Mouse (Mus musculus) urinary bladder, postnatal 36 days (tissue): ENCODE measurements around the gene Esrp2.
A peak's percentile ranks its signal among the peaks of the same experiment; 100 is the strongest.

Experiments
- DNase-seq, 2 experiments: peaks; one replicate each; pipeline ENCODE4 v3.0.0; 2022; ENCODE audit warnings: low spot score in 2 of 2, mixed read lengths in 1 of 2

Esrp2 gene

DNA sequence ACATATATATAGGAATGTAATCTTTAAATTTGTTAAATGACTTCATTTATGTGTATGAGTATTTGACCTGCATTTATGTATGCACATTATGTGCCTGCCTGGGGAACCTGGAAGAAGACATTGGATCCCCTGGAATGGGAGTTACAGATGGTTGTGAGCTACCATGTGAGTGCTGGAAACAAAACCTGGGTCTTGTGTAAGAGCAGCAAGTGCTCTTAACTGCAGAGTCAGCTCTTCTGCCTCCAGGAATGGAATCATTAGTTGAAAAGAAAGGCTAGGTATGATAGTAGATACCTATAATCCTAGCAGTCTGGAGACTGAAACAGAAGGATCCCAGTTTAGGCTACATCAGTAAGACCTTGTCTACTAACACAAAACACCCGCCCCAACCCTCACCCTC lies 10.7 kb downstream of the Esrp2 start:
- no peak for DNase-seq

DNA sequence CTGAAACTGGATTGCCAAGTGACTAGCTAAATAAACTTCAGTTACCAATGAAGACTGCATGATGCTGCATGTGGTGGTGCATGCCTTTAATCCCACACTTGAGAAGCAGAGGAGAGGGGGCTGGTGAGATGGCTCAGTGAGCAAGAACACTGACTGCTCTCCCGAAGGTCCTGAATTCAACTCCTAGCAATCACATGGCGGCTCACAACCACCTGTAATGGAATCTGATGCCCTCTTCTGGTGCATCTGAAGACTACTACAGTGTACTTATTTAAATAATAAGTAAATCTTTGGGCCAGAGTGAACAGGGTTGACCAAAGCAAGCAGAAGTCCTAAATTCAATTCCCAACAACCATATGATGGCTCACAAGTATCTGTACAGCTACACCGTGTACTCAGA lies 13.3 kb downstream of the Esrp2 start:
- DNase-seq: no peak

DNA sequence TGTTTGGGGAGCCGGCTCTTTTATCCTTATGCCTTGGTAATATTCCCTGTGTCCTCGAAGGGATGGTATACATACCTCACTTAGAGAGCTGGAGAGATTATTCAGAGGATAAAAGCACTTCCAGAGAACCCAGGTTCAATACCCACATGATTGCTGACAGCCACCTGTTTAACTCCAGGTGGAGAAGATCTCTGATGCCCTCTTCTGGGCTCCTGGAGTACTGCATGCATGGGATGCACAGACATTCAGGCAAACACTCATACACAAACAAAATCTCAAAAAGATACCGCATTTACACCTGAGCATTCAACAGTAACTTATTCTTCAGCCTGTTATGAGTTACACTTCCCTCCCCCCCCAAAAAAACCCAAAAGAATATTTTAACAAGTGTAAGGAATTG lies 20.9 kb downstream of the Esrp2 start:
- no peak for DNase-seq

DNA sequence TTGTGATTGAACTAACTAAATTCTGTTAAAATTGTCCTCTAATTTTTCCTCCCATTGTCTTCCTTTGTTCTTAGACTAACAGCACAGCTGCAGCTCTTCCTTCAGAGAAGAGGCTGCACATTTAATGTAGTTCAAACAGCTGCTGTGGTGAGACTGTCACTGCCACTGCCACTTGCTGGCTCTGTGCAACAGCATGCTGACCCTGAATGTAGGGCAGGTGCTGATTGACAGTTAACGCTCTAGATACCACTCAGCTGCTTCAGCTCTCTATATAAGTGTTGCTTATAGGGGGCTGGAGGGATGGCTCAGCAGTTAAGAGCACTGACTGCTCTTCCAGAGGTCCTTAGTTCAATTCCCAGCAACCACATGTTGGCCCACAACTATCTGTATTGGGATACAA lies 24.3 kb downstream of the Esrp2 start:
- no peak for DNase-seq

DNA sequence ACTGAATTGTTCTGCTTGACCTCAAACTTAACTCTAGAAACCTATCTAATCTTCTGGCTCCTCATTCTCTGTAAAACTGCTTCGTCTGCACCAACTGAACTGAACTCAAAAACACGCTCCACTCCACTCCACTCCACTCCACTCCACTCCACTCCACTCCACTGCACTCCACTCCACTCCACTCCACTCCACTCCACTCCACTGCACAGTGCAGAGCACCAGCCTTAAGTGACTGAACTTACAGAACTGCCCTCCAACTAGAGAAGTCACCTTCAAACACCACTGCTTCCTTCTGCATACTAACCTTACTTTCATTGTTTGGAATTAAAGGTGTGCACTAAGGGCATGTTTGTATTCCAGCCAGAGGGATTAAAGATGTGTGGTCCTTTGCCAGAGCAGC lies 24.7 kb downstream of the Esrp2 start:
- DNase-seq: no peak

DNA sequence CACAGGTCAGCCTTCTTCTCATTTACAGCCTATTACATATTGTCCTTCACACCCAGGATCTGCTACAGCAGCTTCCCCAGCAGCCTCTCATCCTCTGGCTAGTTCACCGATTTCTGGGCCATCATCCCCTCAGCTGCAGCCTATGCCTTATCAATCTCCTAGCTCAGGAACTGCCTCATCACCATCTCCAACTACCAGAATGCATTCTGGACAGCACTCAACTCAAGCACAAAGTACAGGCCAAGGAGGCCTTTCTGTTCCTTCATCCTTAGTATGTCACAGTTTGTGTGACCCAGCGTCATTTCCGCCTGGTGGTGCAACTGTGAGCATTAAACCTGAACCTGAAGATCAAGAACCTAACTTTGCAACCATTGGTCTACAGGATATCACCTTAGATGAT lies 28.0 kb downstream of the Esrp2 start:
- peak in 1 of 2 experiments; percentile 12 for DNase-seq

DNA sequence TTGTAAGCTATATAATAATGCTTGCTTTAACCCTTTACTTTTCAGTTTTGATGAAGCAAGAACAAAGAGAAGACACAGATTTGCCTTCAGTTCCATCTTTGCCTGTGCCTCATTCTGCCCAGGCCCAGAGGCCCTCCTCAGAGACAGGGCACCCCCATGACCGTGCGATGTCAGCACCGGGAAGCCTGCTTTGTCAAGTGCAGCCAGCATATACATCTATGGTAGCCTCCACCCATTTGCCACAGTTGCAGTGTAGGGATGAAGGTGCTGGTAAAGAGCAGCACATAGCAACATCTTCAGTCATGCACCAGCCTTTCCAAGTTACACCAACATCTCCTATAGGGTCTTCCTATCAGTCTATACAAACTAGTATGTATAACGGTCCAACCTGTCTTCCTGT lies 28.7 kb downstream of the Esrp2 start:
- DNase-seq: no peak

DNA sequence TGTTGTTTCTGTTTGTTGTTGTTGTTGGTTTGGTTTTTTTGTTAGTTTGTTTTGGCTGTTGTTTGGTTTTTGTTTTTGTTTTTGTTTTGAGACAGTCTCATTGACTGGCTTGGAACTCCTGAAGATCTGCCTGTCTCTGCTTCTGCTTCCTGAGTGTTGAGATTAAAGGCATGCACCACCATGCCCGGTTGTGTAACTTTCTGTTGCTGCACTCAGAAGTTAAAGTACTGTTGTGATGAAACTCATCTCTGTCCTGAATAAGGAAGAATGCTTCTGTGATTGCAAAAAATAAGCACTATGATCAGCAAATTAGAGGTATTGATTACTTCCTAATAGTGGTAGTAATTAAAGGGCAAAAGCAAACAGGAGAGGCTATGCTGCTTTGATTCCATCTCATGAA lies 30.6 kb downstream of the Esrp2 start:
- DNase-seq: no peak

DNA sequence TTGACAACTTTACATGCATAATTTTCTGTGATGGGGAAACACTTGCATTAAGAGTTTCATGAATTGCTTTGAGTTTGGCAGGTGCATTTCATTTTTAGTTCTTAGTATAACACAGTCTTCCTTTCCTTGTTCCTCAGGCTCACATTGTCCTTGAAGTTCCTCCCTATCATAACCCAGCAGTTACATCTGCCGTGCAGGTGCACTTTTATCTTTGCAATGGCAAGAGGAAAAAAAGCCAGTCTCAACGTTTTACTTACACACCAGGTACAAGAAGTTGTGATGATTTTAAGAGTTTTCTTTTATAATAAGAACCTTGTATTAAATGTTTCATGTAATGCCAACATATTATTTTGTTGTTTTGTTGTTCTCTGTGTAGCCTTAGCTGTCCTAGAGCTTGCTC lies 32.9 kb downstream of the Esrp2 start:
- DNase-seq: no peak

DNA sequence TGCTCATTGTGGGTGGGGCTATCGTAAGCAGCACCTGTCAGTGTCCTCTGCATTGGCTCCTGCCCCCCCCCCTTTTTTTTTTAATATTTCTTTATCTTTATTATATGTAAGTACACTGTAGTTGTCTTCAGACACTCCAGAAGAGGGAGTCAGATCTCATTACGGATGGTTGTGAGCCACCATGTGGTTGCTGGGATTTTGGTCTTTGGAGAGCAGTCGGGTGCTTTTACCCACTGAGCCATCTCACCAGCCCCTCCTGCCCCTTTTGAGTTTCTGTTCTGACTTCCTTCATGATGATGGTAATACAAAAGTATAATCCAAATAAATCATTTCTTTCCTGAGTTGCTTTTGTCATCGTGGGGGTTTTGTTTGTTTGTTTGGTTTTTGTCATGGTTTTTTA lies 34.5 kb downstream of the Esrp2 start:
- DNase-seq: no peak
